Mouse (Mus musculus): ENCODE measurements around the gene 2900011O08Rik. TPM values are rescaled to one million over a fixed set of nuclear protein-coding genes. Genes with fewer than 3 reads are reported as not detected.

Gene 2900011O08Rik
- polyA plus RNA-seq, 1 experiment: not detected

GRCm38 (mm10) chr16:14120941-14121340 lies 134.5 kb downstream of the 2900011O08Rik start:
- Histone ChIP-seq H3K27me3 (ENCODE audit: control insufficient read depth, insufficient read depth, low read length) (no peaks in the 10 kb centered on the region), H3K4me1 (ENCODE audit: control insufficient read depth, insufficient read depth, insufficient read length) (no peaks in the 10 kb centered on the region), H3K36me3 (ENCODE audit: control insufficient read depth, insufficient read depth, low read length) (peaks cover 30% of the 10 kb centered on the region), H3K4me3 (ENCODE audit: extremely low read depth, insufficient read depth, insufficient read length) (no peak overlapping the region), H3K27ac (ENCODE audit: insufficient read depth, low read length) (no peak overlapping the region)
- WGBS: 97% methylated on average over 5 of the region's 5 CpGs
- DNase-seq (ENCODE audit: low read depth in 1 of 2, low spot score in 2 of 2): no peak
- no peak for TF ChIP-seq POLR2A (IDR thresholded peaks at IDR 0.05; ENCODE audit: low read depth, low read length)
- no peak for TF ChIP-seq CTCF (IDR thresholded peaks at IDR 0.05; ENCODE audit: extremely low read depth, insufficient read depth, insufficient read length, insufficient replicate concordance)

GRCm38 (mm10) chr16:14121563-14121962 lies 135.2 kb downstream of the 2900011O08Rik start:
- TF ChIP-seq CTCF (IDR thresholded peaks at IDR 0.05; ENCODE audit: extremely low read depth, insufficient read depth, insufficient read length, insufficient replicate concordance): no peak
- TF ChIP-seq POLR2A (IDR thresholded peaks at IDR 0.05; ENCODE audit: low read depth, low read length): no peak
- H3K4me3 ChIP-seq (ENCODE audit: extremely low read depth, insufficient read depth, insufficient read length): no peak overlapping the region
- peaks cover 29% of the 10 kb centered on the region for H3K36me3 ChIP-seq (ENCODE audit: control insufficient read depth, insufficient read depth, low read length)
- no peaks in the 10 kb centered on the region for H3K4me1 ChIP-seq (ENCODE audit: control insufficient read depth, insufficient read depth, insufficient read length)
- 95% methylated on average over 7 of the region's 7 CpGs for WGBS
- DNase-seq (ENCODE audit: low read depth in 1 of 2, low spot score in 2 of 2): no peak
- H3K27ac ChIP-seq (ENCODE audit: insufficient read depth, low read length): no peak overlapping the region
- H3K27me3 ChIP-seq (ENCODE audit: control insufficient read depth, insufficient read depth, low read length): no peaks in the 10 kb centered on the region

- Histone ChIP-seq H3K27ac (ENCODE audit: insufficient read depth, low read length) (no peak overlapping the region), H3K36me3 (ENCODE audit: control insufficient read depth, insufficient read depth, low read length) (peaks cover 29% of the 10 kb centered on the region)
Measured at GRCm38 (mm10) chr16:14122586-14122985, 136.2 kb downstream of the 2900011O08Rik start.

GRCm38 (mm10) chr16:14123901-14124300 lies 137.5 kb downstream of the 2900011O08Rik start:
- Histone ChIP-seq H3K36me3 (ENCODE audit: control insufficient read depth, insufficient read depth, low read length) (peaks cover 33% of the 10 kb centered on the region), H3K4me3 (ENCODE audit: extremely low read depth, insufficient read depth, insufficient read length) (no peak overlapping the region), H3K27ac (ENCODE audit: insufficient read depth, low read length) (no peak overlapping the region), H3K4me1 (ENCODE audit: control insufficient read depth, insufficient read depth, insufficient read length) (no peaks in the 10 kb centered on the region), H3K27me3 (ENCODE audit: control insufficient read depth, insufficient read depth, low read length) (no peaks in the 10 kb centered on the region)
- TF ChIP-seq POLR2A (IDR thresholded peaks at IDR 0.05; ENCODE audit: low read depth, low read length) (no peak), CTCF (IDR thresholded peaks at IDR 0.05; ENCODE audit: extremely low read depth, insufficient read depth, insufficient read length, insufficient replicate concordance) (no peak)
- DNase-seq (ENCODE audit: low read depth in 1 of 2, low spot score in 2 of 2): no peak
- 94% methylated on average over 2 of the region's 2 CpGs for WGBS

More at GRCm38 (mm10) chr16:14122586-14122985, 136.2 kb downstream of the 2900011O08Rik start:
- Histone ChIP-seq H3K4me1 (ENCODE audit: control insufficient read depth, insufficient read depth, insufficient read length) (no peaks in the 10 kb centered on the region), H3K4me3 (ENCODE audit: extremely low read depth, insufficient read depth, insufficient read length) (no peak overlapping the region), H3K27me3 (ENCODE audit: control insufficient read depth, insufficient read depth, low read length) (no peaks in the 10 kb centered on the region)
- TF ChIP-seq CTCF (IDR thresholded peaks at IDR 0.05; ENCODE audit: extremely low read depth, insufficient read depth, insufficient read length, insufficient replicate concordance) (no peak), POLR2A (IDR thresholded peaks at IDR 0.05; ENCODE audit: low read depth, low read length) (no peak)
- no peak for DNase-seq (ENCODE audit: low read depth in 1 of 2, low spot score in 2 of 2)

- H3K27me3 ChIP-seq (ENCODE audit: control insufficient read depth, insufficient read depth, low read length): no peaks in the 10 kb centered on the region
- peaks cover 36% of the 10 kb centered on the region for H3K36me3 ChIP-seq (ENCODE audit: control insufficient read depth, insufficient read depth, low read length)
- H3K4me3 ChIP-seq (ENCODE audit: extremely low read depth, insufficient read depth, insufficient read length): no peak overlapping the region
- H3K4me1 ChIP-seq (ENCODE audit: control insufficient read depth, insufficient read depth, insufficient read length): no peaks in the 10 kb centered on the region
- H3K27ac ChIP-seq (ENCODE audit: insufficient read depth, low read length): no peak overlapping the region
- TF ChIP-seq POLR2A (IDR thresholded peaks at IDR 0.05; ENCODE audit: low read depth, low read length) (no peak), CTCF (IDR thresholded peaks at IDR 0.05; ENCODE audit: extremely low read depth, insufficient read depth, insufficient read length, insufficient replicate concordance) (no peak)
- DNase-seq (ENCODE audit: low read depth in 1 of 2, low spot score in 2 of 2): no peak
- WGBS: 92% methylated on average over 7 of the region's 7 CpGs
Measured at GRCm38 (mm10) chr16:14124709-14125108, 138.3 kb downstream of the 2900011O08Rik start.

- no peak overlapping the region for H3K27ac ChIP-seq (ENCODE audit: insufficient read depth, low read length)
- no peak for DNase-seq (ENCODE audit: low read depth in 1 of 2, low spot score in 2 of 2)
- WGBS: 88% methylated on average over 1 of the region's 1 CpGs
Measured at GRCm38 (mm10) chr16:14125253-14125652, 138.8 kb downstream of the 2900011O08Rik start.

GRCm38 (mm10) chr16:14128977-14129376 lies 142.6 kb downstream of the 2900011O08Rik start:
- Histone ChIP-seq H3K36me3 (ENCODE audit: control insufficient read depth, insufficient read depth, low read length) (peaks cover 40% of the 10 kb centered on the region), H3K4me1 (ENCODE audit: control insufficient read depth, insufficient read depth, insufficient read length) (no peaks in the 10 kb centered on the region), H3K27me3 (ENCODE audit: control insufficient read depth, insufficient read depth, low read length) (no peaks in the 10 kb centered on the region), H3K27ac (ENCODE audit: insufficient read depth, low read length) (no peak overlapping the region), H3K4me3 (ENCODE audit: extremely low read depth, insufficient read depth, insufficient read length) (no peak overlapping the region)
- no peak for TF ChIP-seq POLR2A (IDR thresholded peaks at IDR 0.05; ENCODE audit: low read depth, low read length)
- no peak for TF ChIP-seq CTCF (IDR thresholded peaks at IDR 0.05; ENCODE audit: extremely low read depth, insufficient read depth, insufficient read length, insufficient replicate concordance)
- no peak for DNase-seq (ENCODE audit: low read depth in 1 of 2, low spot score in 2 of 2)

More at GRCm38 (mm10) chr16:14125253-14125652, 138.8 kb downstream of the 2900011O08Rik start:
- Histone ChIP-seq H3K27me3 (ENCODE audit: control insufficient read depth, insufficient read depth, low read length) (no peaks in the 10 kb centered on the region), H3K36me3 (ENCODE audit: control insufficient read depth, insufficient read depth, low read length) (peaks cover 39% of the 10 kb centered on the region), H3K4me3 (ENCODE audit: extremely low read depth, insufficient read depth, insufficient read length) (no peak overlapping the region), H3K4me1 (ENCODE audit: control insufficient read depth, insufficient read depth, insufficient read length) (no peaks in the 10 kb centered on the region)
- TF ChIP-seq POLR2A (IDR thresholded peaks at IDR 0.05; ENCODE audit: low read depth, low read length): no peak
- no peak for TF ChIP-seq CTCF (IDR thresholded peaks at IDR 0.05; ENCODE audit: extremely low read depth, insufficient read depth, insufficient read length, insufficient replicate concordance)

Measured in spleen, adult 2 months (tissue).